Mouse (Mus musculus): ENCODE data around the gene Map3k5. TPM values are rescaled to one million over a fixed set of nuclear protein-coding genes. Genes with fewer than 3 reads are reported as not detected.

Gene Map3k5
- polyA plus RNA-seq, 1 experiment from 2014 or later = 0.88 TPM

DNA sequence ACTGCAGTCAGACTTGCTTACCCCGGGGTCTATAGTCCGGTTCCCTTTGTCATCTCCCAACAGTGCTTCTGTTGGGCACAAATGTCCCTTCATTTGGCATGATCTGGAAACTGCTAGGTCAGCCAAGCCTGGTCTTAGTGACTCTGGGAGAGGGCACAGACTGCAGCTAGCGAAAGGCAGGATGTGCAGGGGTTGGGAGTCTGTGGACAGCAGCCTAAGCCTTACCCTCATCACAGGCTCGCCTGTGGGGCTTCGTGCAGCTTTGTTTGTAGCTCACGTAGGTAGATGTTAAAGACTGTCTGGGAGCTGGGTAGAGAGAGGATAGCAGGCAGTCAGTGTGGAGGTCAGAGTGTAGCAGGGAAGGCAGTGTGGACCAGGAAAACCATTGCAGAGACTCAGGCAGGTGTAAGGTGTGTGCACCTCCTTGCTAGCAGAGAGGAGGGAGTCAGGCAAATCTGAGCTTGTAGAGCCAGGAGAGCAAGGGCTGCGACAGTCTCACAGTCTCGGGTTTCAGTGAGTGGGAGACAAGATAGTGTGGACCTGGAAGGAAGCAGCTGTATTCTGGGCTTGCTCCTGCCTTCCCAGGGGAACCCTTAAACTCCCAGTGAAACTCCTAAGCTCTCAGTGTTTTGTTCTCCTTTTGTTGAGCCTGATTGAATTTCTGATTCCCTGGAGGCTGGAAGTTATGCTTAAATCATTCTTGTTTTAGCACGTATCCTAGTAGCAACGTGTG lies 88.5 kb downstream of the Map3k5 start:
- no peak for ATAC-seq (replicated peaks)

DNA sequence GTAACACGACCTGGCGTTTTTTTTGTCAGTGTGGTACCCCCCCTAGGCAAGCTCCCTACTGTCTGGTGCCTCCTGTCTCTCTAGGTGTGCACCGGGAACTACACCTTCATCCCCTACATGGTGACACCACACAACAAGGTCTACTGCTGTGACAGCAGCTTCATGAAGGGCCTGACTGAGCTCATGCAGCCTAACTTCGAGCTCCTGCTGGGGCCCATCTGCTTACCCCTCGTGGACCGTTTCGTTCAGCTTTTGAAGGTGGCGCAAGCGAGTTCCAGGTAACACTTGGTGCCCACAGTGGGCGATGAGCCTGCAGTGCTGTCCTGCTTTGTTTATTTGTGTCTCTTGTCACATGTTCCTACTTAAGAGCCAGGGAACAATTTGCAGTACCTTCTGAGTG lies 89.3 kb downstream of the Map3k5 start:
- 0 out of 2 replicates have a peak, but pooled peaks cover 4% of the 10 kb centered on the region for H3K4me1 ChIP-seq
- H3K27ac ChIP-seq (replicated peaks) = no peak overlapping the region
- H3K9ac ChIP-seq (replicated peaks) = no peak overlapping the region
- no peak overlapping the region for H3K4me3 ChIP-seq
- H3K4me2 ChIP-seq (replicated peaks) = no peak overlapping the region
- no peaks in the 10 kb centered on the region for H3K27me3 ChIP-seq
- no peaks in the 10 kb centered on the region for H3K9me3 ChIP-seq
- H3K36me3 ChIP-seq = no peaks in the 10 kb centered on the region
- ATAC-seq (replicated peaks) = no peak
- WGBS = 75% methylated on average over 10 of the region's 10 CpGs

More for the DNA sequence above, 88.5 kb downstream of the Map3k5 start:
- WGBS = 57% methylated on average over 10 of the region's 10 CpGs
- Histone ChIP-seq H3K9ac (replicated peaks) (no peak overlapping the region), H3K4me1 (0 out of 2 replicates have a peak, but pooled peaks cover 4% of the 10 kb centered on the region), H3K36me3 (no peaks in the 10 kb centered on the region), H3K27me3 (no peaks in the 10 kb centered on the region), H3K9me3 (no peaks in the 10 kb centered on the region), H3K4me3 (no peak overlapping the region), H3K27ac (replicated peaks) (no peak overlapping the region), H3K4me2 (replicated peaks) (no peak overlapping the region)

DNA sequence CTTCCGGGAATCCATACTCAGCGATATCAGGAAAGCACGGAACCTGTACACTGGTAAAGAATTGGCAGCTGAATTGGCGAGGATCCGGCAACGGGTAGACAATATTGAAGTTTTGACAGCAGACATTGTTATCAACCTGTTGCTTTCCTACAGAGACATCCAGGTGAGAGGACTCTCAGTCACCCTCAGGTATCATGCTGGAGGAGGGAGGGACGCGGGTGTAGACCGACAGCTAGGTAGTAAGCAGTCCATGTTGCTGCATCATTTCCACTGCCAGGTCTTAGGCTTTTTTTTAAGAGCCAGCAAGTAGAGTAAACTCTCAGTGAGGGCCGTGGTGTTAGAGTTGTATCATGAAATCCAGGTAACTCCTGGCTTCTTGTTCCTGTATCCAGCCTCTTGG lies 90.6 kb downstream of the Map3k5 start:
- WGBS = 94% methylated on average over 10 of the region's 10 CpGs
- H3K4me3 ChIP-seq = no peak overlapping the region
- ATAC-seq (replicated peaks) = no peak
- no peak overlapping the region for H3K9ac ChIP-seq (replicated peaks)
- H3K4me2 ChIP-seq (replicated peaks) = no peak overlapping the region
- H3K27me3 ChIP-seq = no peaks in the 10 kb centered on the region
- H3K4me1 ChIP-seq = 0 out of 2 replicates have a peak, but pooled peaks cover 4% of the 10 kb centered on the region
- no peaks in the 10 kb centered on the region for H3K9me3 ChIP-seq
- H3K36me3 ChIP-seq = no peaks in the 10 kb centered on the region
- H3K27ac ChIP-seq (replicated peaks) = no peak overlapping the region

DNA sequence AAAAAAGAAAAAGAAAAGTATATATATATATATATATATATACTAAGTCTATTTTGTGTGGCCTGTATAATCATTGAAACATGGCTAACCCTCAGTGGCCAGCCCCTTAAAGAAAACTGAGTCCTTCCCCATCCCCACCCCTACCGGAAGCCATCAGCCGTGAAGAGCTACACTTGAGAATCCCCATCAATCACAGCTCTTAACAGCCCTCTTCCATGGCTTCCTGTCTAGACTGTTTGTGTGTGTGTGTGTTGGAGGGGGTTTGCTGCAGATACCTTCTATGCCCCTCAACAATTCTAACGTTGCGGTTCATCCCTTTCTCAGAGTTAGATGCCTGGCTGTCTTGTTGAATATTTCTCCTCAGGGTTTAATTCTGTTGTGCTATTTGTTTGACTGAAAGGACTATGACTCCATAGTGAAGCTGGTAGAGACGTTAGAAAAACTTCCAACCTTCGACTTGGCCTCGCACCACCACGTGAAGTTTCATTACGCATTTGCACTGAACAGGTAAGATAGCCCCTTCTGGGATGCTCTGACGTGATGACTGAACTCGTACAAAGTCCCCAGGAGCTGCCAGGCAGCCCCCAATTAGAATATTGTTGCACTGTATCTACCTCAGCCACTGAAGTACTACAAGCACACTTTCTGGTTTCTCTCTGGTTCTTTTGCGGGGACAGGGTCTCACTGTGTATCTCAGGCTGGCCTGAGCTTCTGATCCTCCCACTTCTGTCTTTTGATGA lies 91.7 kb downstream of the Map3k5 start:
- WGBS = 88% methylated on average over 12 of the region's 12 CpGs
- Histone ChIP-seq H3K4me1 (0 out of 2 replicates have a peak, but pooled peaks cover 4% of the 10 kb centered on the region), H3K4me2 (replicated peaks) (no peak overlapping the region), H3K4me3 (no peak overlapping the region), H3K9me3 (no peaks in the 10 kb centered on the region), H3K27me3 (no peaks in the 10 kb centered on the region), H3K27ac (replicated peaks) (no peak overlapping the region), H3K36me3 (no peaks in the 10 kb centered on the region), H3K9ac (replicated peaks) (no peak overlapping the region)
- no peak for ATAC-seq (replicated peaks)

DNA sequence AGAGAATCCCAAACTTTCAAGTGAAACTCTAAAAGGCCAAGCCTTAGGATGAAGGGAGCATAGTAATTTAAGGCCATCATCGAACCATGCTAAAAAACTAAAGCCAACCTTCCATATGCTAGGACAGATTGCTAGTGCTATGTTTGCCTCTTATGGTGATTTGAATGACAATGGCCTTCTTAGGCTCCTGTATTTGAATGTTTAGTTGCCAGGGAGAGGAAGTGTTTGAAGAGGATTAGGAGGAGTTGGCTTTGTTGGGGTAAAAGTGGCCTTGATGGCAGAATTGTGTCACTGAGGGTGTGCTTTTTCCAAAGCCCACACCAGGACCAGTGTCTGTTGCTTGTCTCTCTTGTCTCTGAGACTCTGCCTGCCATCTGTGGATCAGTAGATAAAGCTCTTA lies 96.4 kb downstream of the Map3k5 start:
- no peak for ATAC-seq (replicated peaks)
- Histone ChIP-seq H3K4me3 (no peak overlapping the region), H3K36me3 (no peaks in the 10 kb centered on the region), H3K4me1 (no peaks in the 10 kb centered on the region), H3K9me3 (no peaks in the 10 kb centered on the region), H3K9ac (replicated peaks) (no peak overlapping the region), H3K27ac (replicated peaks) (no peak overlapping the region), H3K27me3 (no peaks in the 10 kb centered on the region), H3K4me2 (replicated peaks) (no peak overlapping the region)
- WGBS = 67% methylated on average over 1 of the region's 1 CpGs

DNA sequence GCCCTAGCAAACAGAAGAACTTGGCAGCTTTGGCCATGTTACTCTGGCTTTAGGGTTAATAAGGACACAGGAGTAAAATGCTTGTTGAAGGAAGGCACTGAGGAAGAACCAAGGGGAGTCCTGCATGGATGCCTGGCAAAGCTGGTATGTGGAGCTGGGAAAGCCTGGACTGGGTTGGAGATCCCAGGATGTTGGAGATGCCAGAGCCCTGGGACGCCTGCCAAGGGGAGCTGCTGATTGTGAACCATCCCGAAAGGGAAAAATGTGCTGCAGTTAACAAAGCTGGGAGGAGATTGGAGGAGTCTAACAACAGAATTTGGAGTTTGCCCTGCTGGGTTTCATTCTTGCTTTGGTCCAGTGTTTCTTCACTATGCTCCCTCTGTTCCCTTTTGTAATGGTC lies 97.7 kb downstream of the Map3k5 start:
- WGBS = 62% methylated on average over 2 of the region's 2 CpGs

DNA sequence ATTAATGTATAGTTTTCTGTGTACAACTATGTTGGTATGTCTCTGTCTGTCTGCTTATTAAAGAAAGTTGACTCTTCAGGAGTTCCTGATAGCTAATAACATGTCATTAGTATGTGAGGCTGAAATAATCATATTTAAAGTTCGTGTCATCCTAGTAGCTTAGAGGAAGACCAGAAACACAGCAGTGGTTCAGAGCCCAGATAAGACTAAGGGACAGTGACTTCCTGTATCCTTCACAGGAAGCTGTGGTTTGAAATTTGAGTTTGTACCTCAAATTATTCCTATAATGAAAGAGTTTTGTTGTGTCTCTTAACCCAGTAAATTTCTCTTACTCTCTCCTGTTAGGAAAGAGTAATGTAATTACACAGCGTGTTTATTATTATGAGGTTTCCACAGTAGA lies 102.1 kb downstream of the Map3k5 start:
- Histone ChIP-seq H3K4me1 (no peaks in the 10 kb centered on the region), H3K4me3 (no peak overlapping the region), H3K9ac (replicated peaks) (no peak overlapping the region), H3K36me3 (no peaks in the 10 kb centered on the region), H3K9me3 (no peaks in the 10 kb centered on the region), H3K4me2 (replicated peaks) (no peak overlapping the region), H3K27ac (replicated peaks) (no peak overlapping the region), H3K27me3 (no peaks in the 10 kb centered on the region)
- 91% methylated on average over 2 of the region's 2 CpGs for WGBS
- no peak for ATAC-seq (replicated peaks)

More for the DNA sequence above, 97.7 kb downstream of the Map3k5 start:
- no peak overlapping the region for H3K27ac ChIP-seq (replicated peaks)
- no peaks in the 10 kb centered on the region for H3K9me3 ChIP-seq
- H3K9ac ChIP-seq (replicated peaks) = no peak overlapping the region
- no peaks in the 10 kb centered on the region for H3K27me3 ChIP-seq
- ATAC-seq (replicated peaks) = no peak
- no peak overlapping the region for H3K4me2 ChIP-seq (replicated peaks)
- H3K4me1 ChIP-seq = no peaks in the 10 kb centered on the region
- no peak overlapping the region for H3K4me3 ChIP-seq
- H3K36me3 ChIP-seq = no peaks in the 10 kb centered on the region

DNA sequence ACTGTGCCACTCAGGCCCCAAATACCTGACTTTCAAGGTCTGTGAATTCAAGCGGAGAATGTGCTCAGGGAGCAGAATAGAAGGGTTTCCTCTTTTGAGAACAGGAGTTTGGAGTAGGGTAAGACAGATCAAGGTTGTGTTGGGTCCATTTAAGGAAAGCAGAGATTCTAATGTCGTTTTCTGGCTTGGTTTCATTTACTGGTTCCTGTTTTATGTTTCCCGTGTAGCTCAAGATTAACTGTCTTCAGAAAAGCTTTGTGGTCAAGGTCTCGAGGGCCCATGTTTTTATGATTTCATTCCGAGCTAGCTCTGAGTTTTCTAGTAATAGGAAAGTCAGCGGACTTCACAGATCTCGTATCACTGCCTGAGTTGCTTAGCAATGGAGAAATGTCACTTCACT lies 102.6 kb downstream of the Map3k5 start:
- no peak overlapping the region for H3K9ac ChIP-seq (replicated peaks)
- no peak for ATAC-seq (replicated peaks)
- no peaks in the 10 kb centered on the region for H3K27me3 ChIP-seq
- H3K4me2 ChIP-seq (replicated peaks) = no peak overlapping the region
- H3K4me1 ChIP-seq = no peaks in the 10 kb centered on the region
- no peaks in the 10 kb centered on the region for H3K9me3 ChIP-seq
- no peak overlapping the region for H3K27ac ChIP-seq (replicated peaks)
- 82% methylated on average over 7 of the region's 7 CpGs for WGBS
- H3K36me3 ChIP-seq = no peaks in the 10 kb centered on the region
- no peak overlapping the region for H3K4me3 ChIP-seq

DNA sequence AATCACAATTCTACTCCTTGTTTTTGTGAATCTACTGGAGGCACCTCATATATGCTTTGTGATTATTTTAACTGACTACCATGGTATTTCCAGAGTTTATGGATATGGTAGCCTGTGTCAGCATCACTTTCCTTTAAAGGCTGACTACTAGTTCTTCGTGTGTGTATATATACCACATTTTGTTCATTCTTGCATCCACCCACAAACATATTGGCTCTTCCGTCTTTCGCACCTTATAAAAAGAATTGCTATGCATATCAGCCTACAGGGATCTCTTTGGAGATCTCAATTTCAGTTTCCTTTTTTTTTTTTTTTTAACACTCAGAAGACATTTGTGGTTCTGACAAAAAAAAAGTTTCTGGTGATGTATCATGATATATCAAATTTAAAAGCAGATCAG lies 105.3 kb downstream of the Map3k5 start:
- H3K4me2 ChIP-seq (replicated peaks) = no peak overlapping the region
- no peak overlapping the region for H3K9ac ChIP-seq (replicated peaks)
- H3K9me3 ChIP-seq = no peaks in the 10 kb centered on the region
- no peaks in the 10 kb centered on the region for H3K27me3 ChIP-seq
- H3K4me1 ChIP-seq = no peaks in the 10 kb centered on the region
- H3K4me3 ChIP-seq = no peak overlapping the region
- H3K36me3 ChIP-seq = no peaks in the 10 kb centered on the region
- H3K27ac ChIP-seq (replicated peaks) = no peak overlapping the region
- no peak for ATAC-seq (replicated peaks)
- WGBS = 94% methylated on average over 3 of the region's 3 CpGs

DNA sequence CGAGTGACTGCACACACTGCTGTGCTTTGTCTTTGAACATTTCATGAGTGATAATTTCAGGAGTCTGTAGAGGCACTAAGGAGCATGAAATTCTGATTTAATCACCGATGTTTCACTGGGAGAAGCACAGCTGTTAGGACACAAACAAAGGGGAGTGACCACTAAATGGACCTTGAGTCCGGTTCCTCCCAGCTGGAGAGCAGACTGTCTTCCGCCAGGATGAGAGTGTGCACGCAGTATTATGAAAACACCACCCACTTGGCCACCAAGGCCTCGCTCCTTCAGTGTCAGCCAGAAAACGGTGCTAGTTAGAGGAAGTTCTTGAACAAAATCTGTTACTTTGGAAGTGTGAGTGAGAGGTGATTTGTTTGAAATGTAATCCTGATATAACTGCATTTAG lies 105.8 kb downstream of the Map3k5 start:
- Histone ChIP-seq H3K36me3 (no peaks in the 10 kb centered on the region), H3K4me3 (no peak overlapping the region), H3K9me3 (no peaks in the 10 kb centered on the region), H3K9ac (replicated peaks) (no peak overlapping the region), H3K4me1 (no peaks in the 10 kb centered on the region), H3K27me3 (no peaks in the 10 kb centered on the region), H3K27ac (replicated peaks) (no peak overlapping the region), H3K4me2 (replicated peaks) (no peak overlapping the region)
- no peak for ATAC-seq (replicated peaks)
- WGBS = 61% methylated on average over 7 of the region's 7 CpGs

DNA sequence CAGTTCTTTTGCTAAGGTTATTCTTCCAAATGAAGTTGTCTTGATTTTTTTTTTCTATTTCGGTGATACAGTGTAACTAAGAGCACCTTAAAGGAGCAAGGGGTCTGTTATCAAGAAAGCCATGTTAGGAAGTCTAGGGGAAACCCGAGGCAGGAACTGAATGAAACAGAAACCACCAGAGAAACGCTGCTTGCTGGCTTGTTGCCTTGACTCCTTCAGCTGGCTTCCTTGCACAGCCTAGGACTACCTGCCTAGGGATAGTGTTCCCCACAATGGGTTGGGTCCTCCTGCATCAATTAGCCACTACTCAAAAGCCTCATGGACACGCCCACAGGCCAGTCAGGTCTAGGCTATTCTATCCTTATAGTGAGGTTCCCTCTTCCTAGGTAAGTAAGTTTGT lies 106.4 kb downstream of the Map3k5 start:
- Histone ChIP-seq H3K27me3 (no peaks in the 10 kb centered on the region), H3K4me2 (replicated peaks) (no peak overlapping the region), H3K9me3 (no peaks in the 10 kb centered on the region), H3K27ac (replicated peaks) (no peak overlapping the region), H3K4me3 (no peak overlapping the region), H3K36me3 (no peaks in the 10 kb centered on the region), H3K4me1 (no peaks in the 10 kb centered on the region), H3K9ac (replicated peaks) (no peak overlapping the region)
- 84% methylated on average over 4 of the region's 4 CpGs for WGBS
- no peak for ATAC-seq (replicated peaks)

DNA sequence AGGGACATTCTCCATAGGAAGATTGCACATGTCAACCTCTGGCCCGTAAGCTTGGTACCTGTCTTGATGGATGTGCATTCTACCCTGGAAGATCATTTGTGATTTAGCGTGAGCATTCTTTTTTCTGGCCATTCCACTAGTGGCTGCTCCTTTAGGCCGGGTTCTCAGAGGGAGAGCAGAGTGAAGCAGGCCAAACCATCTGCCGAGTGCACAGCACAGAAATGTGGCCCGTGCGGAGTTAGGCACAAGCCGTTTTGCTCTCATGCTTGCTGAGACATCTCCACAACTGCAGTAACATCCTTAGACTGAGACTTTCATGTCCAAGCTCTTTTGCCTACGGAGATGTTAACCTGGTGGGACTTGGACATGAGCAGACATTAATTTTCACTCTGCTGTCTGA lies 107.8 kb downstream of the Map3k5 start:
- Histone ChIP-seq H3K9me3 (no peaks in the 10 kb centered on the region), H3K36me3 (no peaks in the 10 kb centered on the region), H3K27me3 (no peaks in the 10 kb centered on the region), H3K4me3 (no peak overlapping the region), H3K27ac (replicated peaks) (no peak overlapping the region), H3K4me1 (peaks cover 6% of the 10 kb centered on the region; the same call in 1 of the 2 replicates), H3K4me2 (replicated peaks) (no peak overlapping the region), H3K9ac (replicated peaks) (no peak overlapping the region)
- no peak for ATAC-seq (replicated peaks)
- 96% methylated on average over 8 of the region's 8 CpGs for WGBS

All from forebrain, embryonic 15.5 days (tissue).